Mouse (Mus musculus) hindbrain, embryonic 11.5 days (tissue): ENCODE measurements around the gene Mzt1. TPM values are rescaled to one million over a fixed set of nuclear protein-coding genes. Genes with fewer than 3 reads are reported as not detected.

Source experiments
- ATAC-seq: fragments of 200-750 bp; cut with Nextera tagmentation; 2 replicates; pipeline ENCODE4 v1.8.0; 2017; ENCODE audit warnings: mild to moderate bottlenecking, moderate TSS enrichment, moderate library complexity; ENCODE audit not compliant: low FRiP score
- DNase-seq: peaks from one replicate; pipeline ENCODE4 v3.0.0-alpha.2; 2015; ENCODE audit warnings: low spot score
- H3K27ac ChIP-seq: fragments of 300-500 bp; sonication (generic); 2 replicates; pipeline ENCODE4 v1.5.1; 2014; ENCODE audit warnings: mild to moderate bottlenecking, low read depth, low read length
- H3K27me3 ChIP-seq: fragments of 300-500 bp; sonication (generic); 2 replicates; pipeline ENCODE4 v1.6.1; 2014; ENCODE audit warnings: mild to moderate bottlenecking, low read length, moderate library complexity, mixed read lengths; ENCODE audit not compliant: control insufficient read depth, insufficient read depth
- H3K36me3 ChIP-seq: fragments of 300-500 bp; sonication (generic); 2 replicates; pipeline ENCODE4 v1.6.1; 2014; ENCODE audit warnings: mild to moderate bottlenecking, low read length, moderate library complexity, mixed read lengths; ENCODE audit not compliant: control insufficient read depth, insufficient read depth
- H3K4me1 ChIP-seq: fragments of 300-500 bp; sonication (generic); replicated peaks from 2 replicates; pipeline ENCODE4 v1.6.1; 2014; ENCODE audit warnings: low read length, mixed read lengths; ENCODE audit not compliant: control insufficient read depth, insufficient read depth
- H3K4me2 ChIP-seq: fragments of 300-500 bp; sonication (generic); replicated peaks from 2 replicates; pipeline ENCODE4 v1.6.1; 2014; ENCODE audit warnings: mild to moderate bottlenecking, low read depth, low read length
- H3K4me3 ChIP-seq: fragments of 300-500 bp; sonication (generic); 2 replicates; pipeline ENCODE4 v1.5.1; 2014; ENCODE audit warnings: low read depth, low read length
- H3K9ac ChIP-seq: fragments of 300-500 bp; sonication (generic); 2 replicates; pipeline ENCODE4 v1.6.1; 2014; ENCODE audit warnings: low read depth, low read length
- H3K9me3 ChIP-seq: fragments of 300-500 bp; sonication (generic); 2 replicates; pipeline ENCODE4 v1.6.1; 2016; ENCODE audit warnings: low read length; ENCODE audit not compliant: control insufficient read depth
- WGBS: fragments of 180-500 bp; shearing (Covaris S2); extraction: QIAGEN DNeasy Blood & Tissue Kit; methylation state at CpG from one replicate; pipeline ENCODE4 v1.1.7; 2014; 5-methylcytosine and 5-hydroxymethylcytosine counted together
- polyA plus RNA-seq: library from polyadenylated mRNA; unstranded; fragments of >200 nt; fragmentation: Nextera tagmentation; extraction: Ambion mirVana; gene quantifications from 2 replicates; pipeline ENCODE4 v1.2.1, GENCODE M21; 2014

The Mzt1 gene
- polyA plus RNA-seq, 1 experiment from 2014 or later: 129 TPM

- ATAC-seq (no peak), DNase-seq (no peak)
- Histone ChIP-seq H3K4me1 (no peaks in the 10 kb centered on the region), H3K27me3 (no peaks in the 10 kb centered on the region), H3K27ac (no peak overlapping the region), H3K9me3 (no peaks in the 10 kb centered on the region), H3K36me3 (no peaks in the 10 kb centered on the region), H3K9ac (no peak overlapping the region), H3K4me2 (no peak overlapping the region), H3K4me3 (no peak overlapping the region)
- WGBS: 92% methylated on average over 2 of the region's 2 CpGs
Measured at GRCm38 (mm10) chr14:98992482-98992881, 53.5 kb downstream of the Mzt1 start.

GRCm38 (mm10) chr14:98990636-98991035 lies 55.3 kb downstream of the Mzt1 start:
- no peaks in the 10 kb centered on the region for H3K27me3 ChIP-seq
- DNase-seq (no peak), ATAC-seq (no peak)
- no peaks in the 10 kb centered on the region for H3K9me3 ChIP-seq
- no peak overlapping the region for H3K4me3 ChIP-seq
- H3K36me3 ChIP-seq: no peaks in the 10 kb centered on the region
- no peak overlapping the region for H3K4me2 ChIP-seq
- no peak overlapping the region for H3K9ac ChIP-seq
- 75% methylated on average over 3 of the region's 3 CpGs for WGBS
- no peak overlapping the region for H3K27ac ChIP-seq
- no peaks in the 10 kb centered on the region for H3K4me1 ChIP-seq

GRCm38 (mm10) chr14:98989818-98990217 lies 56.1 kb downstream of the Mzt1 start:
- Histone ChIP-seq H3K4me1 (no peaks in the 10 kb centered on the region), H3K9ac (no peak overlapping the region), H3K9me3 (no peaks in the 10 kb centered on the region), H3K36me3 (no peaks in the 10 kb centered on the region), H3K4me2 (no peak overlapping the region), H3K4me3 (no peak overlapping the region), H3K27ac (no peak overlapping the region), H3K27me3 (no peaks in the 10 kb centered on the region)
- WGBS: 55% methylated on average over 3 of the region's 3 CpGs
- DNase-seq (no peak), ATAC-seq (no peak)

Other genes with a start within 250 kb of the Mzt1 start
- gene Rpl36a-ps1, start 51.8 kb downstream of the Mzt1 start, polyA plus RNA-seq: 0.64 and 1.2 TPM in 2 replicates
- 58.8 and 71.3 TPM in 2 replicates for gene Bora, start 88 bp upstream of the Mzt1 start, polyA plus RNA-seq
- 23.6 and 26.3 TPM in 2 replicates for gene Pibf1, start 53.3 kb upstream of the Mzt1 start, polyA plus RNA-seq
- 40.1 and 43.8 TPM in 2 replicates for gene Dis3, start 53.6 kb upstream of the Mzt1 start, polyA plus RNA-seq